Mouse (Mus musculus): ENCODE results near the gene P4ha2. TPM values are rescaled to one million over a fixed set of nuclear protein-coding genes. Genes with fewer than 3 reads are reported as not detected.

Gene P4ha2
- total and polyA plus RNA-seq, 2 experiments from 2014 or later, result 8.6 to 8.9 TPM

- H3K27me3 ChIP-seq (ENCODE audit: insufficient read depth, low read length), result no peaks in the 10 kb centered on the region
- no peak for TF ChIP-seq CTCF (IDR thresholded peaks at IDR 0.05)
- 70% methylated on average over 7 of the region's 7 CpGs for WGBS
Measured at GRCm38 (mm10) chr11:54151141-54151540, 51.2 kb downstream of the P4ha2 start.

DNA sequence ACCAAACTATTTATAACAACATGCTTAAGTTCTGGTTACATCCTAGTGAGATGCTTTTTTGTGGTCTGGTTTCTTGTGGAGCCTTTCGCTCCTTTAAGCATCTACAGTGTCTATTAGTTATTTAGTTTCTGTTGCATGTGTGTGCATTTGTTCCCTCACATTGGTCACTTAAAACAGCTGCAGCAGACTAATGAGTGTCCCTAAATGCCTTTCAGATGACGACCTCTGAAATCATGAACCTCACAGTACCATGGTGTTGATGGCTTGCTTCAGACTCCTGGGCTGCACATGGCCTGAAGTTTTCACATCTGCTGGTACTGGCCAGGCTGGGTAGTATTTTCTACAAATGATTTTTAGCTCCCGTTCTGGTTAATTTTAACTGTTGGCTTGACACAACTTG is 53.1 kb downstream of the P4ha2 start:
- Histone ChIP-seq H3K4me3 (ENCODE audit: low read depth, low read length) (no peak overlapping the region), H3K9me3 (ENCODE audit: low read length) (no peaks in the 10 kb centered on the region), H3K36me3 (ENCODE audit: insufficient read depth, low read length) (no peaks in the 10 kb centered on the region), H3K4me1 (ENCODE audit: insufficient read depth, low read length) (no peaks in the 10 kb centered on the region), H3K9ac (replicated peaks; ENCODE audit: low read length, poor library complexity, severe bottlenecking) (no peak overlapping the region), H3K4me2 (ENCODE audit: low read depth, low read length, poor library complexity, severe bottlenecking) (no peak overlapping the region), H3K27me3 (ENCODE audit: insufficient read depth, low read length) (no peaks in the 10 kb centered on the region), H3K27ac (ENCODE audit: low read depth, low read length) (no peak overlapping the region)
- 93% methylated on average over 3 of the region's 3 CpGs for WGBS
- no peak for TF ChIP-seq CTCF (IDR thresholded peaks at IDR 0.05)
- no peak for DNase-seq (ENCODE audit: low spot score)
- ATAC-seq (ENCODE audit: low FRiP score), result no peak

More at GRCm38 (mm10) chr11:54151141-54151540, 51.2 kb downstream of the P4ha2 start:
- ATAC-seq (ENCODE audit: low FRiP score) (no peak), DNase-seq (ENCODE audit: low spot score) (no peak)
- Histone ChIP-seq H3K9me3 (ENCODE audit: low read length) (no peaks in the 10 kb centered on the region), H3K4me3 (ENCODE audit: low read depth, low read length) (no peak overlapping the region), H3K27ac (ENCODE audit: low read depth, low read length) (no peak overlapping the region), H3K9ac (replicated peaks; ENCODE audit: low read length, poor library complexity, severe bottlenecking) (no peak overlapping the region), H3K4me1 (ENCODE audit: insufficient read depth, low read length) (0 out of 2 replicates have a peak, but pooled peaks cover 4% of the 10 kb centered on the region), H3K36me3 (ENCODE audit: insufficient read depth, low read length) (no peaks in the 10 kb centered on the region), H3K4me2 (ENCODE audit: low read depth, low read length, poor library complexity, severe bottlenecking) (no peak overlapping the region)

- Histone ChIP-seq H3K4me3 (ENCODE audit: low read depth, low read length) (no peak overlapping the region), H3K9me3 (ENCODE audit: low read length) (no peaks in the 10 kb centered on the region), H3K4me1 (ENCODE audit: insufficient read depth, low read length) (no peaks in the 10 kb centered on the region), H3K9ac (replicated peaks; ENCODE audit: low read length, poor library complexity, severe bottlenecking) (no peak overlapping the region), H3K27me3 (ENCODE audit: insufficient read depth, low read length) (no peaks in the 10 kb centered on the region), H3K27ac (ENCODE audit: low read depth, low read length) (no peak overlapping the region), H3K4me2 (ENCODE audit: low read depth, low read length, poor library complexity, severe bottlenecking) (no peak overlapping the region), H3K36me3 (ENCODE audit: insufficient read depth, low read length) (no peaks in the 10 kb centered on the region)
- DNase-seq (ENCODE audit: low spot score) (peak; percentile 50), ATAC-seq (ENCODE audit: low FRiP score) (no peak)
- no peak for TF ChIP-seq CTCF (IDR thresholded peaks at IDR 0.05)
- 78% methylated on average over 6 of the region's 6 CpGs for WGBS
Measured at GRCm38 (mm10) chr11:54155864-54156263, 56.0 kb downstream of the P4ha2 start.

DNA sequence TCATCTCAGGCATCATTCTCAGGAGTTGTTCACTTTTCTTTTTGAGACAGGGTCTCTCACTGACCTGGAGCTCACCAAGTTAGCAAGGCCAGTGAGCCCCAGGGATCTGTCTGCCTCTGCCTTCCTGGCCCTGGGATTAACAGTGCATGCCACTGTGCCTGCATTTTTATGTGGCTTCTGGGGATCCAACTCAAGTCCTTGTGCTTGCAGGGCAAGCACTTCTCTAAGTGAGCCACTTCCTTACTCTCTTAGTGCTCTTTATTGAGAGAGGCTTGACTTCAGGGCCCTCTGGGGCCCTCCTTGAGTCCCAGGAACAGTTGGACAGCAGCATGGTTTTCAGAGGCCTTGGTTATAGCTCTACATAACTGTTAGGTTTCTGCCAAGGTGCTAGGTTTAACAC is 56.6 kb downstream of the P4ha2 start:
- ATAC-seq (ENCODE audit: low FRiP score), result no peak
- H3K4me1 ChIP-seq (ENCODE audit: insufficient read depth, low read length), result no peaks in the 10 kb centered on the region
- H3K4me2 ChIP-seq (ENCODE audit: low read depth, low read length, poor library complexity, severe bottlenecking), result no peak overlapping the region
- H3K36me3 ChIP-seq (ENCODE audit: insufficient read depth, low read length), result no peaks in the 10 kb centered on the region
- H3K27ac ChIP-seq (ENCODE audit: low read depth, low read length), result no peak overlapping the region
- no peak for TF ChIP-seq CTCF (IDR thresholded peaks at IDR 0.05)
- H3K27me3 ChIP-seq (ENCODE audit: insufficient read depth, low read length), result no peaks in the 10 kb centered on the region
- no peak overlapping the region for H3K9ac ChIP-seq (replicated peaks; ENCODE audit: low read length, poor library complexity, severe bottlenecking)
- H3K9me3 ChIP-seq (ENCODE audit: low read length), result no peaks in the 10 kb centered on the region
- no peak for DNase-seq (ENCODE audit: low spot score)
- H3K4me3 ChIP-seq (ENCODE audit: low read depth, low read length), result no peak overlapping the region

GRCm38 (mm10) chr11:54157586-54157985 is 57.7 kb downstream of the P4ha2 start:
- Histone ChIP-seq H3K9ac (replicated peaks; ENCODE audit: low read length, poor library complexity, severe bottlenecking) (no peak overlapping the region), H3K4me1 (ENCODE audit: insufficient read depth, low read length) (no peaks in the 10 kb centered on the region), H3K27me3 (ENCODE audit: insufficient read depth, low read length) (no peaks in the 10 kb centered on the region), H3K4me2 (ENCODE audit: low read depth, low read length, poor library complexity, severe bottlenecking) (no peak overlapping the region), H3K27ac (ENCODE audit: low read depth, low read length) (no peak overlapping the region), H3K36me3 (ENCODE audit: insufficient read depth, low read length) (no peaks in the 10 kb centered on the region), H3K4me3 (ENCODE audit: low read depth, low read length) (no peak overlapping the region), H3K9me3 (ENCODE audit: low read length) (no peaks in the 10 kb centered on the region)
- DNase-seq (ENCODE audit: low spot score), result no peak
- TF ChIP-seq CTCF (IDR thresholded peaks at IDR 0.05), result no peak
- 90% methylated on average over 8 of the region's 8 CpGs for WGBS
- no peak for ATAC-seq (ENCODE audit: low FRiP score)

- Histone ChIP-seq H3K4me1 (ENCODE audit: insufficient read depth, low read length) (no peaks in the 10 kb centered on the region), H3K27ac (ENCODE audit: low read depth, low read length) (no peak overlapping the region), H3K27me3 (ENCODE audit: insufficient read depth, low read length) (no peaks in the 10 kb centered on the region), H3K9ac (replicated peaks; ENCODE audit: low read length, poor library complexity, severe bottlenecking) (no peak overlapping the region), H3K4me3 (ENCODE audit: low read depth, low read length) (no peak overlapping the region), H3K36me3 (ENCODE audit: insufficient read depth, low read length) (no peaks in the 10 kb centered on the region), H3K4me2 (ENCODE audit: low read depth, low read length, poor library complexity, severe bottlenecking) (no peak overlapping the region), H3K9me3 (ENCODE audit: low read length) (no peaks in the 10 kb centered on the region)
- TF ChIP-seq CTCF (IDR thresholded peaks at IDR 0.05), result no peak
- DNase-seq (ENCODE audit: low spot score), result no peak
- WGBS, result 83% methylated on average over 5 of the region's 5 CpGs
- no peak for ATAC-seq (ENCODE audit: low FRiP score)
Measured at GRCm38 (mm10) chr11:54160435-54160834, 60.5 kb downstream of the P4ha2 start.

Data from midbrain, postnatal 0 days (tissue).